Mouse (Mus musculus) testis, adult 2 months (tissue): Measurements from ENCODE around the gene Calr3. TPM values are rescaled to one million over a fixed set of nuclear protein-coding genes. Genes with fewer than 3 reads are reported as not detected.

Source experiments
- H3K27ac ChIP-seq: fragments of 200-500 bp; 2 replicates; pipeline ENCODE4 v1.5.1; 2012; ENCODE audit warnings: low read depth, low read length; ENCODE audit not compliant: control insufficient read depth, insufficient read depth
- H3K27me3 ChIP-seq: fragments of 200-500 bp; 2 replicates; pipeline ENCODE4 v1.6.1; 2012; ENCODE audit warnings: mild to moderate bottlenecking, low read length, moderate library complexity; ENCODE audit not compliant: control insufficient read depth, insufficient read depth
- H3K36me3 ChIP-seq: fragments of 200-500 bp; 2 replicates; pipeline ENCODE4 v1.6.1; 2012; ENCODE audit warnings: mild to moderate bottlenecking, low read length; ENCODE audit not compliant: control insufficient read depth, insufficient read depth
- H3K4me1 ChIP-seq: fragments of 200-500 bp; 2 replicates; pipeline ENCODE4 v1.6.1; 2012; ENCODE audit warnings: low read length; ENCODE audit not compliant: control insufficient read depth, insufficient read depth
- H3K4me3 ChIP-seq: fragments of 200-500 bp; 2 replicates; pipeline ENCODE4 v1.5.1; 2012; ENCODE audit warnings: low read depth, mild to moderate bottlenecking, low read length, moderate library complexity, mixed read lengths; ENCODE audit not compliant: control insufficient read depth
- CTCF ChIP-seq: fragments of 200-500 bp; IDR thresholded peaks from 2 replicates; pipeline ENCODE4 v1.5.1; 2012; ENCODE audit warnings: low read depth, mild to moderate bottlenecking, inconsistent platforms, low read length, moderate library complexity; ENCODE audit not compliant: control insufficient read depth, insufficient read depth, insufficient replicate concordance
- POLR2A ChIP-seq: fragments of 200-500 bp; IDR thresholded peaks from 2 replicates; pipeline ENCODE4 v1.6.1; 2012; ENCODE audit warnings: low read depth, mild to moderate bottlenecking, inconsistent platforms, low read length, moderate library complexity; ENCODE audit not compliant: control insufficient read depth
- polyA plus RNA-seq: library from polyadenylated mRNA; depleted of rRNA; stranded (reverse); fragments of >200 nt; gene quantifications from 2 replicates; pipeline ENCODE4 v1.2.3, GENCODE M21; 2012; rRNA removed

Gene Calr3
- polyA plus RNA-seq, 1 experiment, result 53.8 TPM

- Histone ChIP-seq H3K4me1 (no peaks in the 10 kb centered on the region), H3K27me3 (no peaks in the 10 kb centered on the region), H3K36me3 (peaks cover 1% of the 10 kb centered on the region; the same call in 1 of the 2 replicates), H3K4me3 (no peak overlapping the region), H3K27ac (no peak overlapping the region)
- TF ChIP-seq CTCF (no peak), POLR2A (no peak)
These were observed 66.8 kb downstream of the Calr3 start for GRCm38 (mm10) chr8:72376900-72377299.

- Histone ChIP-seq H3K27me3 (no peaks in the 10 kb centered on the region), H3K4me3 (no peak overlapping the region), H3K36me3 (peaks cover 1% of the 10 kb centered on the region; the same call in 1 of the 2 replicates), H3K27ac (no peak overlapping the region), H3K4me1 (no peaks in the 10 kb centered on the region)
- TF ChIP-seq POLR2A, result no peak
- no peak for TF ChIP-seq CTCF
These were observed 67.4 kb downstream of the Calr3 start for GRCm38 (mm10) chr8:72376309-72376708.

- no peak for TF ChIP-seq POLR2A
- TF ChIP-seq CTCF, result no peak
- Histone ChIP-seq H3K27me3 (no peaks in the 10 kb centered on the region), H3K27ac (no peak overlapping the region), H3K4me3 (no peak overlapping the region), H3K4me1 (no peaks in the 10 kb centered on the region), H3K36me3 (peaks cover 3% of the 10 kb centered on the region; the same call in 1 of the 2 replicates)
These were observed 68.5 kb downstream of the Calr3 start for GRCm38 (mm10) chr8:72375161-72375560.

Other genes with a start within 250 kb of the Calr3 start
- 0.05 and 0.48 TPM in 2 replicates for gene Cib3, start 231.0 kb downstream of the Calr3 start, polyA plus RNA-seq
- not detected in 2 replicates for gene Gm11034, start 230.2 kb downstream of the Calr3 start, polyA plus RNA-seq
- gene Fam32a, start 224.1 kb downstream of the Calr3 start, polyA plus RNA-seq, result 14.5 and 15.4 TPM in 2 replicates
- 405 and 422 TPM in 2 replicates for gene Ap1m1, start 203.9 kb downstream of the Calr3 start, polyA plus RNA-seq
- 1.1 and 1.7 TPM in 2 replicates for gene Gm10282, start 138.6 kb downstream of the Calr3 start, polyA plus RNA-seq
- gene Klf2, start 124.8 kb downstream of the Calr3 start, polyA plus RNA-seq, result 10.6 and 13.5 TPM in 2 replicates
- 11.9 and 12.0 TPM in 2 replicates for gene Eps15l1, start 22.4 kb downstream of the Calr3 start, polyA plus RNA-seq
- gene 1700030K09Rik, start within 50 bp of the Calr3 start, polyA plus RNA-seq, result 44.3 and 46.6 TPM in 2 replicates
- 54.1 and 57.7 TPM in 2 replicates for gene Cherp, start 31.4 kb upstream of the Calr3 start, polyA plus RNA-seq
- gene Slc35e1, start 48.7 kb upstream of the Calr3 start, polyA plus RNA-seq, result 9.1 and 10.4 TPM in 2 replicates
- 80.0 and 95.3 TPM in 2 replicates for gene Med26, start 104.4 kb upstream of the Calr3 start, polyA plus RNA-seq
- 12.7 and 14.0 TPM in 2 replicates for gene Smim7, start 127.2 kb upstream of the Calr3 start, polyA plus RNA-seq
- gene Tmem38a, start 128.2 kb upstream of the Calr3 start, polyA plus RNA-seq, result 2.6 and 3.1 TPM in 2 replicates
- gene Nwd1, start 202.8 kb upstream of the Calr3 start, polyA plus RNA-seq, result 0.69 and 0.79 TPM in 2 replicates